Mouse (Mus musculus): ENCODE measurements at regions not wholly inside any gene's neighbourhood (a gene's known extent, or its start where the extent isn't known, plus 50 kb on each side); places are given as distances from the start of the nearest gene placed in this dataset.
"Not testable (repeated sequence)": the region's sequence is repeated elsewhere in the genome, so short reads cannot be mapped to it uniquely, and the experiment has no call there.

GRCm38 (mm10) chr17:4429036-4429435 lies 565.1 kb upstream of the Arid1b start:
- no peak for DNase-seq

GRCm38 (mm10) chr17:4445606-4446005 lies 548.5 kb upstream of the Arid1b start:
- no peak for DNase-seq

GRCm38 (mm10) chr17:4457491-4457890 lies 536.6 kb upstream of the Arid1b start:
- no peak for DNase-seq

GRCm38 (mm10) chr17:4461541-4461940 lies 532.6 kb upstream of the Arid1b start:
- DNase-seq: peak; percentile 45 to 58

- DNase-seq: no peak
Measured at GRCm38 (mm10) chr17:4464286-4464880, 529.7 kb upstream of the Arid1b start.

GRCm38 (mm10) chr17:4465741-4466140 lies 528.4 kb upstream of the Arid1b start:
- DNase-seq: no peak

GRCm38 (mm10) chr17:4472412-4472811 lies 521.7 kb upstream of the Arid1b start:
- DNase-seq: no peak

- DNase-seq: no peak
Measured at GRCm38 (mm10) chr17:4474350-4474749, 519.8 kb upstream of the Arid1b start.

DNA sequence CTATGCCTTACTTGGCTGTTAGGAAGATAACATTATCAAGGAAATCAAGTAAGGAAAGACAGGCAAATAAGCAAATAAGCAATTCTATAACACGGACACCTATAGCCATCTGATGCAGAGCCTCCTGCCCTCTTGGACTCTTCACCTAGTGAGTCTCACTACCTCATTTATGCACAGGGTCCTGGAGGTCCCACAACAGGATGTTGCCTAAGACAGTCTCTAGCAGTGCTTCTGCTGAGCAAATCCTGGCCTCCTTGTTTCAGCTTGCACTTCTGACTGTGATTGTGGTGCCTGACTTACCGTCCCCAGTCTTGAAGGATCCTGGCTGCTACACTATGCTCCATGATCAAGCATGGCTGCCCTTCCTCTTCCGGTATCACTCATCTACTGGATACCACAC lies 518.5 kb upstream of the Arid1b start:
- DNase-seq: no peak

GRCm38 (mm10) chr17:4494392-4494791 lies 499.7 kb upstream of the Arid1b start:
- no peak for DNase-seq

- DNase-seq: no peak
Measured at GRCm38 (mm10) chr17:4500504-4500903, 493.6 kb upstream of the Arid1b start.

DNA sequence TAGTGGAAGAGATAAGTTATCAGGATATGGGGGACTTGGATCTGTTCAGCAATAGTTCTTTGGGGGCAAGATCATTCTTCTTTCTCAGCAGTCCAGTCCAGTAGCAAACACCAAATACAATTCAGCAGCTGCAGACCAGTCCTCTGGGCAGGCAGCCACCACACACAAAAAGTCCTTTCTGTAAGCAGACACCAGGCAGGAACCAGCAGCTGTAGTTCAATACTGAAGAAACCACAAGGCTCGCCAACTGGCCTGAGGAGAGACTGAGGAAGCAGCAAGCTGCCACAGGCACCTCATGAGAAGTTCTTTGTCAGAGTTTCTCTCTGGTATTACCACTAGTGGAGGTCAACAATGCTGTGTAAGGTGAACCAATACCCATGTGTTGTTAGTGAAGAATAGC lies 493.1 kb upstream of the Arid1b start:
- no peak for DNase-seq

- no peak for DNase-seq
Measured at GRCm38 (mm10) chr17:4504951-4505350, 489.2 kb upstream of the Arid1b start.

DNA sequence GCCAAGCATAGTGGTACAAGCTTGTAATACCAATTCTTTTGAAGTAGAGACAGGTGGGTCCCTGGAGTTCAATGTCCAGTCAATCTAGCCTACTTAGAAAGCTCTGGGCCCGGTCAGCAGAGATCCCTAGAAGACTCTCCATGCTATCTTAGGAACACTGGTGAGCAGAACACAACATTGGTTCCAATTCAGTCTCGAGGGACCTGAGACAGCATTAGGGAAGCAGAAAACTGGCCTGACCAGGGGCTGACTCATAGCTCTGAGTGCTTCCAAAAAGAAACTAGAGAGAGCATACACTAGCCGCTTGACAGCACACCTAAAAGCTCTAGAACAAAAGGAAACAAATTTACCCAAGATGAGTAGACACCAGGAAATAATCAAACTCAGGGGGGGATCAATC lies 484.6 kb upstream of the Arid1b start:
- no peak for DNase-seq

- no peak for DNase-seq
Measured at GRCm38 (mm10) chr17:4516141-4516540, 478.0 kb upstream of the Arid1b start.

DNA sequence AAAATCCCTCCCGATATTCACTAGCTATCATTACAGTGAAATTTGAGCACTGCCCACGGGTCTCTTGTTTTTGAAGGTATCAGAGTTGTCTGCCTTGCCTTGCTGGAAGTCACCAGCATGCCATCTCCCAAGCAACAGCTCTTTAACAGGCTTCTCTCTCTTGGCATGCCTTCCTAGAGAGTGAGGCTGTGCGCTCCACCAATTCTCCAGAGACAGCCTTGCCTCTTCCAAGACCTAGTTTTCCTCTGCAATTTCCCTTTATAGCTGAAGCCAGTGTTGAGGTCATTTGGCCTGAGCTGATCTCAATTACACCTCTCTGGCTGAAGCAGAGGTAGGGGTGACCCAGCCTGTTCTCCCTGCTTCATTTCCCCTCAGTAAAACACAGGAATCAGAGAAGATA lies 477.3 kb upstream of the Arid1b start:
- peak in 1 of 2 experiments; percentile 39 for DNase-seq

DNA sequence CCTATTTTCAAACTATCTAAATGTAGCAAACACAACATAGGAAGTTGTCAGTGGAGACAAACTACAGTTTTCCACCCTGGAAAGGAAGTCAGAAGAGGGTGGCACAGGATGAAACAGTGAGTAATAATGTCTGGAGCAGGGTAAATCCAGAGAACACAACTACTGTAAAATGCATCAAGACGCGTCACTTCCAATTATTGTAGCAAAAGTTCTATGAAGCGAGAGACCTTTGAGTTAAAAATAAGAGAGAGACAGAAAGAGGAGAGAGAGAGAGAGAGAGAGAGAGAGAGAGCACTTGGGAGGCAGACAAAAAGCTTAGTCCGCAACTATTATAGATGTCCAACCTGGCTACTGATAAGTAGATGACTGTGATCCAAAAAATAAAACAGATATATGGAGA lies 473.1 kb upstream of the Arid1b start:
- no peak for DNase-seq

DNA sequence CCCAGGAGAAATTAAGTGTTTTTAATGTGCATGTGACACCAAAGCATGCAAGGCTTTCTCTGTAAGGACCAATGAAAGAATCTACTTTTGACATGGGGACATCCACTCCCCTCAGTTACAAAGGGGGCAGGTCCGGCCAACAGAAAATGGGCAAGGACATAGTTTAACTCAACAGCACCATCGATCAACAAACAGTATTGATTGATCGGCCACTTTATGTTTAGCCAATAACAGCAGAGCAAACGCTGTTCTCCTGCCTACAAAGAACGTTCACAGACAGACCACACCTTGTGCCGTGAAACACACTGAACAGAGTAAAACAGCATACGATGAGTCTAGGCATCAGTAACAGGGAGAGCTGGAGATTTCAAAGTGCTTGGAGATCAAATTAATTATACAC lies 467.7 kb upstream of the Arid1b start:
- no peak for DNase-seq

DNA sequence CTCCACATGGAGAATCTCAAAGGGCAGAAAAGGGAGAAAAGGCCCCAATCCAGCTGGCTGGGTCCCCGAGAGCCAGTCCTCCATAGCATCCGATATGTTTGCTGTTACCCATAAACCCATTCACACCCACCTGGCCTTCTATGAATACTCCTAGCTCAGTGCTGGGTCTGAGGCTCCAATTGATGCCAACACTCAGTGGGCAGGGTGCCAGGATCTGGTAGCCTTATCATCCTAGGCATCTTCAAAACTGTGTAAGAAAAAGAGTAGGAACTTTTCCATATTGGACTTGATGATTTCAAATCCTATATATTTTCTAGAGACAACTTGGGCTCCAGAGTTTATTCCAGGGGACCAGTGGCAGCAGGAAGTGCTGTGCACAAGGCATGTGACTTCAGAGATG lies 462.0 kb upstream of the Arid1b start:
- peak; percentile 26 to 40 for DNase-seq

DNA sequence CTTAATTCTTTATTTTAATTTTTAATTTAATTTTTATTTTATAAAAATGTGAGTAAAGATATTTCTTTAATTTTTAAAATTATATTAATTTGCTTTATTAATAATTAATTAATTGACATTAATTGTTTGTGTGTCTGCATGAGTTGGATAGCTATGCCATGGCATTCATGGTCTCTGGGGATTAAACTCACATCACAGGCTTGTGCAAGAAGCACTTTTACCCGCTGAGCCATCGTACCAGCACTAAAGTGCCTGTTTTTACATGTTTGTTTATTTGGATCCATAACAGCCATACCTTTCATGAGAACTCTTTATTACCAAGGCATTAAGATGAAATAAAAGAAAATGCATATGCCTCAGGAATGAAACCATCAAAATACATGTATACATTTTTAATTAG lies 453.7 kb upstream of the Arid1b start:
- DNase-seq: no peak

GRCm38 (mm10) chr17:4541020-4541743 lies 452.9 kb upstream of the Arid1b start:
- no peak for DNase-seq

DNA sequence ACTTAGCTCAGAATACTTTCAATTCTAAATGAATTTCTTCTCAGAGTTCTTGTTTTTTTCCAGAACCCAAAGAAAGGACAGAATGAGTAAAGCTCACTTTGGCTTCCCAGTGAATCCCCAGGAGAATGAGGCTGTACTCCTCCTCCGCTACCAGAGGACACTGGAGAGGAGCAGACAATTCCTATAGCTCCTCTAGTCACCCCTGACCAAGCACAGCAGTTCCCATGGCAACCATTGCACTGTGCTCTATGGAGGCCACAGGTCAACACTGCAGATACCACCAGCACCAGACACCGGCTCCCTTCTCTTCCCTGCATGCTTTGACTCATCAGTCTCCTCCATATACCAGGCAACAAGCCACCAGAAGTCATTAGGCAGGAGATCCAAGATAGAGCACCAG lies 447.6 kb upstream of the Arid1b start:
- no peak for DNase-seq

DNA sequence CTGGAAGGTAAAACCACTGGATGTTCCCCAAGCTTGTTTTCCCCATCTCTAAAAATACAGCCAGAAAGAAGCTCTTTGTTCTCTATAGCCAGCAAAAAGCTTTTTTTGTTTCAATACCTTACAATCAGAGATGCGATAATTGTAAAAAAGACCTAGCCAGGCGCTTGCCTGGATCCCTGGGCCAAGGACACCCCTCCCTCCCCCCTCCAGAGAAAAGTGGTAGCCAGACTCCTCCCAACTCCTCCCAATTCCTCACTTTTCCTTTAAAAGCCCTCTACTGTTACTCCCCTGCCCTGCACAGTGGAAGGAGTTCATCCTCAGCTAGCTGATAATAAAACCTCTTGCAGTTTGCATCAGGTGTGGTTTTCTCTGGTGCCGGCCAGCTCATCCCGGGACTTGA lies 441.1 kb upstream of the Arid1b start:
- DNase-seq: not testable (repeated sequence)

DNA sequence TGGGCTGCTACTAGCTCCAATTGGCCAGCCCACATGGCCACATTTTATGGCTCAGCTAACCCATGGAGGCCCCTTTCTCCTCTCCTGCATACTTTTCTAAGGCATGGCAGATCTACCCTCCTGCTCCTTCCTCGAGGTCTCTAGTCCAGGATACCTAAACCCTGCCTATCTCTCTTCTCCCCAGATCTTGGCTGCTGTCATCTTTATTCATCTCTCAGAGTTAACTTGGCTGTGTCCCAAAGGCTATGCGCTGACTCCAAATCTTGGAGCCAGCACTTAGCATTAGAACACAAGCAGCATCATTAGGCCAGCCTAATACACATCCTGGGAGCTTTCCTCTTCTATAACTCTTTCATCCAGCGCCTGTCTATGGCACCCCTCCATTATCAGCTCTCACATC lies 430.5 kb upstream of the Arid1b start:
- DNase-seq: peak; percentile 9 to 27

DNA sequence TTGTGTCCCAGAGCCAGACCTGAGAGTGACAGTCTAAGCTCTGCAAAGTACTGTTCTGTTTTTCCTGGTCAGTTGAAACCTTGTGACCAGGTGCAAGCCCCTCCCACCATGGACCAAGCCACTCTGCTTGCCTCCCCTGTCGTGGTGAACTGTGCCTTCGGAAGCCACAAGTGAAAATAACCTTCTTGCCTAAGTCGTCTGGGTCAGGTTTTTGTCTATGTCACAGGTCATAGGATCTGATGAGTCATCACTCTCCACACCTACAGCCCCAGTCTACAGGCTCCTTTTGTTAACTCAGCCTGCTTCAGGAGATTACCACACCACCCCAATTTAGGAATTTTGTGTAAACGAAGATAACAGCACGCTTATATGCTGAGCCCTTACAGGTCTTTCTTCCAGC lies 417.2 kb upstream of the Arid1b start:
- DNase-seq: no peak

All from cerebellum, postnatal 14 days (tissue).